Mouse (Mus musculus): ENCODE data around the gene Prop1. TPM values are rescaled to one million over a fixed set of nuclear protein-coding genes. Genes with fewer than 3 reads are reported as not detected.

Prop1 gene
- total and polyA plus RNA-seq, 3 experiments, result not detected

DNA sequence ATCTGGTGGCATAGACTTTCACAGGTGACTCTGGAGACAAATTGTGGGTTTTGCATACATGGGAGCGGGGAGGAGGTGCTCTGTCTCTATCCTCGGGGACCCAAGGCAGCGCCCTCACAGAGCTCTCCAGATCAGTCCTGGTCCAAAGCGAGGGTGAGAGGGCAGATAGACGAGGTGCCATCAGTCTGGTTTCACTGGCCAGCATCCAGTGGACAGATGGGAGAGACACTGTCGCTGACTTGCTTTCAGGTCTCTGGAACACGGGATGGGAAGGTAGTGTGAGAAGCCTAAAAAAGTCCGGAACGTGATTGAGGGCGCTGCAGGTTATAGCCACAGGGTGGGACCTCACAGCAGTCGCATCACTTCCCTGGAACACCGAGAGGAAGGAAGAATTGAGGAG lies 11.2 kb downstream of the Prop1 start:
- Histone ChIP-seq H3K36me3 (ENCODE audit: control insufficient read depth in 1 of 2, insufficient read depth in 2 of 2, low read length in 2 of 2) (no peaks in the 10 kb centered on the region), H3K27ac (ENCODE audit: control insufficient read depth, low read depth, low read length) (no peak overlapping the region), H3K27me3 (ENCODE audit: control insufficient read depth in 1 of 2, insufficient read depth in 2 of 2, low read length in 2 of 2) (no peaks in the 10 kb centered on the region), H3K4me1 (ENCODE audit: control insufficient read depth in 1 of 2, insufficient read depth in 2 of 2, low read length in 2 of 2) (no peaks in the 10 kb centered on the region), H3K79me2 (ENCODE audit: control insufficient read depth, insufficient read depth, low read length, poor library complexity) (no peaks in the 10 kb centered on the region), H3K9ac (ENCODE audit: control insufficient read depth, low read depth, low read length, poor library complexity, severe bottlenecking) (no peak overlapping the region), H3K9me3 (replicated peaks; ENCODE audit: insufficient read depth, low read length) (no peaks in the 10 kb centered on the region), H3K4me3 (ENCODE audit: control insufficient read depth in 1 of 2, insufficient read depth in 1 of 2, low read depth in 2 of 2, low read length in 2 of 2) (no peak overlapping the region)
- TF ChIP-seq MAZ (IDR thresholded peaks at IDR 0.05; ENCODE audit: low read depth, low read length), result no peak
- TF ChIP-seq POLR2A (IDR thresholded peaks at IDR 0.05; ENCODE audit: control insufficient read depth in 1 of 2, insufficient read depth in 1 of 2, low read depth in 1 of 2, low read length in 2 of 2, poor library complexity in 1 of 2), result no peak
- TF ChIP-seq E2F4 (IDR thresholded peaks at IDR 0.05; ENCODE audit: borderline replicate concordance, low read depth, low read length), result no peak
- no peak for TF ChIP-seq ZC3H11A (IDR thresholded peaks at IDR 0.05; ENCODE audit: low read depth, low read length)
- TF ChIP-seq RCOR1 (IDR thresholded peaks at IDR 0.05; ENCODE audit: low read depth, low read length), result no peak
- TF ChIP-seq ZKSCAN1 (IDR thresholded peaks at IDR 0.05; ENCODE audit: low read depth, low read length), result no peak
- TF ChIP-seq JUND (IDR thresholded peaks at IDR 0.05; ENCODE audit: low read depth, low read length), result no peak
- no peak for TF ChIP-seq NRF1 (IDR thresholded peaks at IDR 0.05; ENCODE audit: insufficient read depth, low read depth, low read length, poor library complexity, severe bottlenecking)
- no peak for TF ChIP-seq NELFE (IDR thresholded peaks at IDR 0.05; ENCODE audit: low read depth, low read length)
- TF ChIP-seq USF2 (IDR thresholded peaks at IDR 0.05; ENCODE audit: borderline replicate concordance in 1 of 2, insufficient read depth in 1 of 2, low read depth in 1 of 2, low read length in 2 of 2), result no peak
- TF ChIP-seq EP300 (IDR thresholded peaks at IDR 0.05; ENCODE audit: low read depth in 1 of 2, low read length in 2 of 2), result no peak
- no peak for TF ChIP-seq CTCF (IDR thresholded peaks at IDR 0.05 in 2 of 3, conservative IDR thresholded peaks at IDR 0.05 in 1 of 3; ENCODE audit: control insufficient read depth in 1 of 3, insufficient read depth in 1 of 3, low read depth in 2 of 3, low read length in 3 of 3, poor library complexity in 1 of 3, severe bottlenecking in 1 of 3)
- TF ChIP-seq TBP (IDR thresholded peaks at IDR 0.05; ENCODE audit: low read depth, low read length), result no peak
- no peak for TF ChIP-seq HCFC1 (IDR thresholded peaks at IDR 0.05; ENCODE audit: low read depth, low read length)
- TF ChIP-seq BHLHE40 (IDR thresholded peaks at IDR 0.05; ENCODE audit: borderline replicate concordance, low read depth, low read length), result no peak
- no peak for TF ChIP-seq MXI1 (IDR thresholded peaks at IDR 0.05; ENCODE audit: low read depth, low read length)
- TF ChIP-seq TCF12 (IDR thresholded peaks at IDR 0.05; ENCODE audit: low read depth, low read length), result no peak
- TF ChIP-seq RAD21 (IDR thresholded peaks at IDR 0.05; ENCODE audit: low read depth, low read length), result no peak
- no peak for DNase-seq (ENCODE audit: low read depth, low spot score)

DNA sequence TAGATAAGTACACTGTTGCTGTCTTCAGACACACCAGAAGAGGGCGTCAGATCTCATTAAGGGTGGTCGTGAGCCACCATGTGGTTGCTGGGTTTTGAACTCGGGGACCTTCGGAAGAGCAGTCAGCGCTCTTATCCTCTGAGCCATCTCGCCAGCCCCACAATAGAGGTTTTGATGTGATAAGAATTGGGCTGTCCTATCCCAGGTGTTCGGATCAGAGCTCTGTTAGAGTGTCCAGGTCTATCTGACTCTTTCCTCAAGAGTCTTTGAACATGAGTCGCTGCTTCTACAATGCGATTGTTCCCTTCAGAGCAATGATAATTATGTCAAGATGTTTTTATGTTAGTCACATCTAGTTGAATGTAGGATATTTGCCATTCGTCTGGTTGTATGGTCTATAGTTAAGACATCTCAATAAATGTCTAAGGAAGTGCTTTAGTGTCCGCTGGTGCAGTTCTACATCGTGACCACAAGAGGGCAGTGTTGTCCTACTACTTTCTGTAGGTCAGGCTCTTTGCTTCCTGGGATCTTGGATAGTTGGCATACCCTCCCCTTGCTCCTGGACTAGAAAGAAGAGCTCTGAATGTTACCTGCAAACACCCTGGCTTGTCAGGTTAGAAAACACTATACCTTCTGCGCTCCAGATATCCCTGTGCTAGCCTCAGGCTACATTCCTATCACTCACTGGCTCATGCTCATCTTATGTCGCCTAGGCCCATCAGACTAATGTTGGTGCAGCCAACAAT lies 13.8 kb downstream of the Prop1 start:
- Histone ChIP-seq H3K36me3 (ENCODE audit: control insufficient read depth in 1 of 2, insufficient read depth in 2 of 2, low read length in 2 of 2) (no peaks in the 10 kb centered on the region), H3K79me2 (ENCODE audit: control insufficient read depth, insufficient read depth, low read length, poor library complexity) (no peaks in the 10 kb centered on the region), H3K27ac (ENCODE audit: control insufficient read depth, low read depth, low read length) (no peak overlapping the region), H3K9ac (ENCODE audit: control insufficient read depth, low read depth, low read length, poor library complexity, severe bottlenecking) (no peak overlapping the region), H3K9me3 (replicated peaks; ENCODE audit: insufficient read depth, low read length) (no peaks in the 10 kb centered on the region), H3K4me3 (ENCODE audit: control insufficient read depth in 1 of 2, insufficient read depth in 1 of 2, low read depth in 2 of 2, low read length in 2 of 2) (no peak overlapping the region), H3K27me3 (ENCODE audit: control insufficient read depth in 1 of 2, insufficient read depth in 2 of 2, low read length in 2 of 2) (no peaks in the 10 kb centered on the region), H3K4me1 (ENCODE audit: control insufficient read depth in 1 of 2, insufficient read depth in 2 of 2, low read length in 2 of 2) (no peaks in the 10 kb centered on the region)
- TF ChIP-seq CTCF (IDR thresholded peaks at IDR 0.05 in 2 of 3, conservative IDR thresholded peaks at IDR 0.05 in 1 of 3; ENCODE audit: control insufficient read depth in 1 of 3, insufficient read depth in 1 of 3, low read depth in 2 of 3, low read length in 3 of 3, poor library complexity in 1 of 3, severe bottlenecking in 1 of 3) (peak; percentile 77 to 97 (median 84)), SMC3 (IDR thresholded peaks at IDR 0.05; ENCODE audit: low read depth, low read length) (peak; percentile 82), SIN3A (IDR thresholded peaks at IDR 0.05; ENCODE audit: low read length) (no peak), MYB (IDR thresholded peaks at IDR 0.05; ENCODE audit: low read depth, low read length) (no peak), GABPA (IDR thresholded peaks at IDR 0.05; ENCODE audit: low read depth, low read length) (no peak), POLR2A (IDR thresholded peaks at IDR 0.05; ENCODE audit: control insufficient read depth in 1 of 2, insufficient read depth in 1 of 2, low read depth in 1 of 2, low read length in 2 of 2, poor library complexity in 1 of 2) (no peak), RAD21 (IDR thresholded peaks at IDR 0.05; ENCODE audit: low read depth, low read length) (peak; percentile 85), MYC (IDR thresholded peaks at IDR 0.05; ENCODE audit: low read depth, low read length) (no peak), ZC3H11A (IDR thresholded peaks at IDR 0.05; ENCODE audit: low read depth, low read length) (peak; percentile 72), HCFC1 (IDR thresholded peaks at IDR 0.05; ENCODE audit: low read depth, low read length) (no peak)
- peak; percentile 67 for DNase-seq (ENCODE audit: low read depth, low spot score)
